Mouse (Mus musculus) limb, embryonic 11.5 days (tissue): ENCODE data around the gene Aldoc. TPM values are rescaled to one million over a fixed set of nuclear protein-coding genes. Genes with fewer than 3 reads are reported as not detected.

ENCODE experiments used
- ATAC-seq: fragments of 200-750 bp; cut with Nextera tagmentation; 2 replicates; pipeline ENCODE4 v1.8.0; 2017; ENCODE audit warnings: low read depth; ENCODE audit not compliant: insufficient number of reproducible peaks, low FRiP score, low TSS enrichment
- DNase-seq: peaks from one replicate; pipeline ENCODE4 v3.0.0-alpha.2; 2015; ENCODE audit warnings: low spot score
- H3K27ac ChIP-seq: fragments of 300-500 bp; sonication (generic); replicated peaks from 2 replicates; pipeline ENCODE4 v1.5.1; 2014; ENCODE audit warnings: low read depth, mild to moderate bottlenecking, low read length
- H3K27me3 ChIP-seq: fragments of 300-500 bp; sonication (generic); 2 replicates; pipeline ENCODE4 v1.6.1; 2014; ENCODE audit warnings: mild to moderate bottlenecking, low read length, mixed read lengths; ENCODE audit not compliant: control insufficient read depth, insufficient read depth
- H3K36me3 ChIP-seq: fragments of 300-500 bp; sonication (generic); 2 replicates; pipeline ENCODE4 v1.6.1; 2014; ENCODE audit warnings: mild to moderate bottlenecking, low read length, moderate library complexity, mixed read lengths; ENCODE audit not compliant: control insufficient read depth, insufficient read depth
- H3K4me1 ChIP-seq: fragments of 300-500 bp; sonication (generic); 2 replicates; pipeline ENCODE4 v1.6.1; 2014; ENCODE audit warnings: low read length, mixed read lengths; ENCODE audit not compliant: control insufficient read depth, insufficient read depth
- H3K4me2 ChIP-seq: fragments of 300-500 bp; sonication (generic); 2 replicates; pipeline ENCODE4 v1.6.1; 2014; ENCODE audit warnings: low read depth, mild to moderate bottlenecking, moderate library complexity; ENCODE audit not compliant: severe bottlenecking
- H3K4me3 ChIP-seq: fragments of 300-500 bp; sonication (generic); 2 replicates; pipeline ENCODE4 v1.5.1; 2014; ENCODE audit warnings: low read depth, low read length
- H3K9ac ChIP-seq: fragments of 300-500 bp; sonication (generic); 2 replicates; pipeline ENCODE4 v1.6.1; 2014; ENCODE audit warnings: mild to moderate bottlenecking, low read length
- H3K9me3 ChIP-seq: fragments of 300-500 bp; sonication (generic); 2 replicates; pipeline ENCODE4 v1.6.1; 2016; ENCODE audit warnings: low read length; ENCODE audit not compliant: control insufficient read depth
- WGBS: fragments of 180-500 bp; shearing (Covaris S2); extraction: QIAGEN DNeasy Blood & Tissue Kit; methylation state at CpG from one replicate; pipeline ENCODE4 v1.1.7; 2014; 5-methylcytosine and 5-hydroxymethylcytosine counted together
- polyA plus RNA-seq: library from polyadenylated mRNA; unstranded; fragments of >200 nt; fragmentation: Nextera tagmentation; extraction: Ambion mirVana; gene quantifications from 2 replicates; pipeline ENCODE4 v1.2.1, GENCODE M21; 2014

Gene Aldoc
- polyA plus RNA-seq, 1 experiment from 2014 or later: 8.5 TPM

GRCm38 (mm10) chr11:78324965-78325364 lies 2.2 kb downstream of the Aldoc start:
- WGBS: 93% methylated on average over 12 of the region's 12 CpGs
- no peak overlapping the region for H3K27ac ChIP-seq
- no peak overlapping the region for H3K9ac ChIP-seq
- H3K36me3 ChIP-seq: peaks cover 11% of the 10 kb centered on the region; the same call in 1 of the 2 replicates
- no peaks in the 10 kb centered on the region for H3K9me3 ChIP-seq
- no peak for ATAC-seq
- H3K4me1 ChIP-seq: peaks cover 6% of the 10 kb centered on the region; the same call in 1 of the 2 replicates
- no peaks in the 10 kb centered on the region for H3K27me3 ChIP-seq
- H3K4me3 ChIP-seq: no peak overlapping the region
- no peak overlapping the region for H3K4me2 ChIP-seq
- DNase-seq: no peak

- DNase-seq: no peak
- Histone ChIP-seq H3K4me1 (peaks cover 6% of the 10 kb centered on the region; the same call in 1 of the 2 replicates), H3K4me2 (no peak overlapping the region), H3K4me3 (no peak overlapping the region), H3K36me3 (no peaks in the 10 kb centered on the region; the same call in 1 of the 2 replicates), H3K27me3 (no peaks in the 10 kb centered on the region), H3K9ac (no peak overlapping the region), H3K9me3 (no peaks in the 10 kb centered on the region), H3K27ac (no peak overlapping the region)
- ATAC-seq: no peak
- 90% methylated on average over 4 of the region's 4 CpGs for WGBS
Measured at GRCm38 (mm10) chr11:78327215-78327614, 4.4 kb downstream of the Aldoc start.

- ATAC-seq (peak; percentile 94), DNase-seq (peak; percentile 99)
- Histone ChIP-seq H3K27me3 (no peaks in the 10 kb centered on the region), H3K4me2 (peak within 1 kb of the TSS; percentile 95), H3K4me3 (peak within 1 kb of the TSS; percentile 94), H3K27ac (no peak within 1 kb of the TSS), H3K9me3 (no peaks in the 10 kb centered on the region), H3K9ac (peak within 1 kb of the TSS; percentile 81), H3K36me3 (no peaks in the 10 kb centered on the region; the same call in 1 of the 2 replicates), H3K4me1 (peaks cover 1% of the 10 kb centered on the region; the same call in 1 of the 2 replicates)
- 14% methylated on average over 37 of the region's 37 CpGs for whole genome bisulfite sequencing
Measured at GRCm38 (mm10) chr11:78327634-78328511, 5.1 kb downstream of the Aldoc start, which contains the start of gene Pigs. Gene Pigs (plus strand): TSS chr11:78328415.

GRCm38 (mm10) chr11:78328512-78329056 lies 5.8 kb downstream of the Aldoc start:
- peak; percentile 31; the same call in 1 of the 2 replicates for ATAC-seq
- WGBS: 1% methylated on average over 41 of the region's 41 CpGs

GRCm38 (mm10) chr11:78332676-78333075 lies 9.9 kb downstream of the Aldoc start:
- no peak for DNase-seq
- H3K9ac ChIP-seq: no peak overlapping the region
- WGBS: 94% methylated on average over 12 of the region's 12 CpGs
- H3K4me1 ChIP-seq: no peaks in the 10 kb centered on the region
- peaks cover 8% of the 10 kb centered on the region; the same call in 1 of the 2 replicates for H3K36me3 ChIP-seq
- H3K9me3 ChIP-seq: no peaks in the 10 kb centered on the region
- no peak overlapping the region for H3K4me3 ChIP-seq
- no peak overlapping the region for H3K4me2 ChIP-seq
- H3K27me3 ChIP-seq: no peaks in the 10 kb centered on the region
- ATAC-seq: no peak
- no peak overlapping the region for H3K27ac ChIP-seq

More at GRCm38 (mm10) chr11:78328512-78329056, 5.8 kb downstream of the Aldoc start:
- H3K27ac ChIP-seq: no peak overlapping the region
- peaks cover 4% of the 10 kb centered on the region; the same call in 1 of the 2 replicates for H3K36me3 ChIP-seq
- H3K4me1 ChIP-seq: no peaks in the 10 kb centered on the region
- peak overlapping the region; percentile 94 for H3K4me3 ChIP-seq
- no peak for DNase-seq
- H3K27me3 ChIP-seq: no peaks in the 10 kb centered on the region
- H3K9ac ChIP-seq: peak overlapping the region; percentile 81
- H3K4me2 ChIP-seq: peak overlapping the region; percentile 95
- no peaks in the 10 kb centered on the region for H3K9me3 ChIP-seq

- no peaks in the 10 kb centered on the region for H3K9me3 ChIP-seq
- peaks cover 8% of the 10 kb centered on the region; the same call in 1 of the 2 replicates for H3K36me3 ChIP-seq
- 94% methylated on average over 5 of the region's 5 CpGs for WGBS
- no peak overlapping the region for H3K4me2 ChIP-seq
- H3K9ac ChIP-seq: no peak overlapping the region
- no peak overlapping the region for H3K4me3 ChIP-seq
- no peak for ATAC-seq
- DNase-seq: no peak
- no peaks in the 10 kb centered on the region for H3K4me1 ChIP-seq
- H3K27ac ChIP-seq: no peak overlapping the region
- H3K27me3 ChIP-seq: no peaks in the 10 kb centered on the region
Measured at GRCm38 (mm10) chr11:78333992-78334391, 11.2 kb downstream of the Aldoc start.

- Histone ChIP-seq H3K4me2 (no peak overlapping the region), H3K36me3 (peaks cover 10% of the 10 kb centered on the region; the same call in 1 of the 2 replicates), H3K9ac (no peak overlapping the region), H3K4me1 (no peaks in the 10 kb centered on the region), H3K27me3 (no peaks in the 10 kb centered on the region), H3K4me3 (no peak overlapping the region), H3K27ac (no peak overlapping the region), H3K9me3 (no peaks in the 10 kb centered on the region)
- WGBS: 93% methylated on average over 8 of the region's 8 CpGs
- ATAC-seq: no peak
- DNase-seq: no peak
Measured at GRCm38 (mm10) chr11:78337040-78337439, 14.3 kb downstream of the Aldoc start.

GRCm38 (mm10) chr11:78341702-78342101 lies 18.9 kb downstream of the Aldoc start:
- no peak overlapping the region for H3K9ac ChIP-seq
- 81% methylated on average over 12 of the region's 12 CpGs for WGBS
- ATAC-seq: no peak
- H3K4me3 ChIP-seq: no peak overlapping the region
- no peak overlapping the region for H3K4me2 ChIP-seq
- H3K4me1 ChIP-seq: peaks cover 15% of the 10 kb centered on the region
- no peaks in the 10 kb centered on the region for H3K27me3 ChIP-seq
- peaks cover 2% of the 10 kb centered on the region for H3K36me3 ChIP-seq
- H3K9me3 ChIP-seq: no peaks in the 10 kb centered on the region
- H3K27ac ChIP-seq: no peak overlapping the region
- no peak for DNase-seq
